Mouse (Mus musculus): ENCODE measurements around the gene Myzap.

DNA sequence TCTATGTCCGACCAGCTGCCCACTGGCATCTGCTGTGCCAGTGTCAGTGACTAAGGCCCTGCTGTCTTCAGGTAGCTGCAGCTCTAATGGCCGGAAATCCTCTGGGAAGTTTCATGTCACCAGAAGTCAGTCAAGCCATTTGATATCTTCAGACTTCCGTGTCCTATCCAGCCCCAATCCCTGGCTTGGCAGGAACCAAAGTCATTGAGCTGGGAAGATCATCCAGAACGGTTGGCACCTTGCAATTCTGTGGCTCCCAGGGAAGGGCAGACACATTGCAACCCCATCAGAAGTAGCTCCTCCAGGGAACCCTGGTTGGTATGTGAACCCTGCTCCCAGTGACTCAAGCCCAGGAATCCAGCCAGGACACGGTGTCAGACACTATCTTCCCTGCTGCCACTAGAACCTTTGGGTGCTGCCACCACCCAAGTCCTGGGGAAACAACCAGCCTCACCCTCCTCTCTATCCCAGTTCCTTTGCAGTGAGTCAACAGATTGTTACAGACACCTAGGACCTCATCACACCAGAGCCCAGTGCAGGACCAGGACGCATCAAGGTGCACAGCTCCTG, 18.3 kb downstream of the Myzap start:
- TF ChIP-seq POLR2A (IDR thresholded peaks at IDR 0.05; ENCODE audit: control insufficient read depth, low read depth, low read length) (no peak), CTCF (IDR thresholded peaks at IDR 0.05; ENCODE audit: control insufficient read depth, insufficient read depth, insufficient replicate concordance, low read depth, low read length) (no peak)

Measured in testis, adult 2 months (tissue).